Mouse (Mus musculus): ENCODE measurements at regions not wholly inside any gene's neighbourhood (a gene's known extent, or its start where the extent isn't known, plus 50 kb on each side); places are given as distances from the start of the nearest gene placed in this dataset.
A peak's percentile ranks its signal among the peaks of the same experiment; 100 is the strongest.

DNA sequence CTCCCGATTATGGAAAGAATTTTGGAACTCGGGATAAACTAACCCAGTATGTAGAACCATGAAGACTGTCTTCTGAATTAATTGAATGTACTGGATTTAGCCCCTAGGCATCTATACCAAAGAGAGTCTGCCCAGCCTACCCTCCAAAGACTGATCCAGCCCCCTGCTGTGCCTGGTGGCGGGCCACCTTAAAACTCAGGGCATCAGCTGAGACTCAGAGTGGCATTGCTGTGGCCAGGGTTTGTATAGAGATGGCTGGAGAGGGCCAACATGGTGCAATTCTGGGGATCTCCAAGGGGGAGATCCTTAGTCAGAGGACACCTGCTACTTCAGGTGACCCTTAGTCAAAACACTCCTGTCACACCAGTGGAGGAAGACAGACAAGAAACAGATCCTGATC lies 58.6 kb upstream of the Ppara start:
- DNase-seq (no peak), ATAC-seq (ENCODE audit: low FRiP score, low TSS enrichment) (no peak)
- peak overlapping the region; percentile 80 for H3K4me2 ChIP-seq (ENCODE audit: low read length)
- peaks cover 25% of the 10 kb centered on the region for H3K4me1 ChIP-seq (ENCODE audit: control insufficient read depth, insufficient read depth, low read length)
- no peak overlapping the region for H3K27ac ChIP-seq (replicated peaks; ENCODE audit: low read depth, low read length)
- WGBS: 66% methylated on average over 3 of the region's 3 CpGs
- peaks cover 21% of the 10 kb centered on the region; the same call in 1 of the 2 replicates for H3K27me3 ChIP-seq (ENCODE audit: control insufficient read depth, insufficient read depth, low read length)
- H3K9ac ChIP-seq (replicated peaks; ENCODE audit: low read length): no peak overlapping the region
- no peaks in the 10 kb centered on the region for H3K9me3 ChIP-seq (ENCODE audit: control insufficient read depth, low read length)
- H3K36me3 ChIP-seq (ENCODE audit: control insufficient read depth, insufficient read depth, low read length): no peaks in the 10 kb centered on the region
- no peak overlapping the region for H3K4me3 ChIP-seq (replicated peaks; ENCODE audit: low read depth, low read length)

DNA sequence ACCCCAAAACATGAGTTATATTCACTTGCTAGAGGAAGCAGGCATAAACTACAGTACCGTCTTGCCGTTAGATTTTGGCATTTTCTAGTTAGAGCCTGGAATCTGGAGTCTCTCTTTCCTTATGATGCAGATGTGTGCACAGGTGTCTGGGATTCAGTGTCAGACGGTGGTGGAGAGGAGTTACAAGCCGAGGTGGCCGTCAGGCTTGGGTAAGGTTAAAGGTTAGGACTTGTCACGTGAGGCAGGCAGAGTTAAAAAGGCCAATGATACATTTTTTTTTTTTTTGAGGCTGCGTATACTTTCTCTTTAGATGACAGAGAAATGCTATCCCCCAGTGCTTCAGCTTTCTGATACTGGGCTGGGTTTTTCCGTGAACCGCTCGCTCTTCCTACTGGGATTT lies 57.9 kb upstream of the Ppara start:
- Histone ChIP-seq H3K27me3 (ENCODE audit: control insufficient read depth, insufficient read depth, low read length) (peaks cover 19% of the 10 kb centered on the region; the same call in 1 of the 2 replicates), H3K4me2 (ENCODE audit: low read length) (peak overlapping the region; percentile 80), H3K4me1 (ENCODE audit: control insufficient read depth, insufficient read depth, low read length) (peaks cover 27% of the 10 kb centered on the region), H3K4me3 (replicated peaks; ENCODE audit: low read depth, low read length) (no peak overlapping the region), H3K9me3 (ENCODE audit: control insufficient read depth, low read length) (no peaks in the 10 kb centered on the region), H3K27ac (replicated peaks; ENCODE audit: low read depth, low read length) (no peak overlapping the region), H3K36me3 (ENCODE audit: control insufficient read depth, insufficient read depth, low read length) (no peaks in the 10 kb centered on the region), H3K9ac (replicated peaks; ENCODE audit: low read length) (no peak overlapping the region)
- WGBS: 75% methylated on average over 10 of the region's 10 CpGs
- ATAC-seq (ENCODE audit: low FRiP score, low TSS enrichment): no peak
- no peak for DNase-seq

DNA sequence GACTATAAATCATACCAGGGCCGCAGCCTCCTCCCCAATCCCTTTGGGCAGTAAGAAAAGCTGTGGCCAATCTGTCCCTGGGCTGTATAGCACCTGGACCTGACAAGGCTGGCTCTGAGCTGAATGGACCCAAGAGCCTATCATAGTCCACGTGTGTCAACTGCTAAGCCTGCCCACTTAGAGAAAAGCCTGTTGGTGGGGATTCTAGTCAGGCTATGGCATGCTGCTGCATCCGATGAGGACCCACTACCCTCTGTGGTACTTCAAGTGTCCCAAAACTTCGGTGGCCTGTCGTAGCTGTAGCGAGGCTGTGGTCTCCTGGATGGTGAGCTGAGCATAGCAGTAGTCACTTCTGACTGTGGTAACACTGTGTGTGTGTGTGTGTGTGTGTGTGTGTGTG lies 57.4 kb upstream of the Ppara start:
- peaks cover 15% of the 10 kb centered on the region; the same call in 1 of the 2 replicates for H3K27me3 ChIP-seq (ENCODE audit: control insufficient read depth, insufficient read depth, low read length)
- WGBS: 74% methylated on average over 6 of the region's 6 CpGs
- peaks cover 27% of the 10 kb centered on the region for H3K4me1 ChIP-seq (ENCODE audit: control insufficient read depth, insufficient read depth, low read length)
- no peaks in the 10 kb centered on the region for H3K36me3 ChIP-seq (ENCODE audit: control insufficient read depth, insufficient read depth, low read length)
- H3K4me3 ChIP-seq (replicated peaks; ENCODE audit: low read depth, low read length): no peak overlapping the region
- H3K9me3 ChIP-seq (ENCODE audit: control insufficient read depth, low read length): no peaks in the 10 kb centered on the region
- no peak for ATAC-seq (ENCODE audit: low FRiP score, low TSS enrichment)
- peak overlapping the region; percentile 80 for H3K4me2 ChIP-seq (ENCODE audit: low read length)
- no peak for DNase-seq
- H3K9ac ChIP-seq (replicated peaks; ENCODE audit: low read length): no peak overlapping the region
- H3K27ac ChIP-seq (replicated peaks; ENCODE audit: low read depth, low read length): no peak overlapping the region; the same call in 1 of the 2 replicates

DNA sequence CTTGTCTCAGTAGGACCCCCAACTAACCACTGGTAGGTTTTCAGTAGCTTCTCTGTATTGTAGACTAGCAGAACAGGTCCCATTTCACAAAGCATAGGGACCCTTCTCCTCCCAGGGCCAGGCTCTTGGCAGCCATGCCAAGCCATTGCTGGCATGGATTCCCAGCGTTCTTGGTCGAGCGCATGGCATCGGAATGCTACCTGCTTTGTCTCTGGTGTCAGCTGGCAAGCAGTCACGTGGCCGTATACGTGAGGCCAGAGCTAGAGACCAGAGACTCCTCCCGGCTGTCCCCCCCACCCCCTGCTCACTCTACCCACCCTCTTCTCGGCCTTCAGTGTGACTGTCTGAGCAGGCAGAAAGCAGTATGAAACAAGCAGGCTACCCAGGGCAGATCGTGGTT lies 56.9 kb upstream of the Ppara start:
- peaks cover 15% of the 10 kb centered on the region; the same call in 1 of the 2 replicates for H3K27me3 ChIP-seq (ENCODE audit: control insufficient read depth, insufficient read depth, low read length)
- H3K4me2 ChIP-seq (ENCODE audit: low read length): peak overlapping the region; percentile 80
- peaks cover 27% of the 10 kb centered on the region for H3K4me1 ChIP-seq (ENCODE audit: control insufficient read depth, insufficient read depth, low read length)
- peak; percentile 48; the same call in 1 of the 2 replicates for ATAC-seq (ENCODE audit: low FRiP score, low TSS enrichment)
- no peak overlapping the region for H3K9ac ChIP-seq (replicated peaks; ENCODE audit: low read length)
- peaks cover under 1% of the 10 kb centered on the region for H3K36me3 ChIP-seq (ENCODE audit: control insufficient read depth, insufficient read depth, low read length)
- DNase-seq: peak; percentile 69
- WGBS: 70% methylated on average over 10 of the region's 10 CpGs
- H3K9me3 ChIP-seq (ENCODE audit: control insufficient read depth, low read length): no peaks in the 10 kb centered on the region
- H3K27ac ChIP-seq (replicated peaks; ENCODE audit: low read depth, low read length): peak overlapping the region; percentile 78
- H3K4me3 ChIP-seq (replicated peaks; ENCODE audit: low read depth, low read length): no peak overlapping the region

DNA sequence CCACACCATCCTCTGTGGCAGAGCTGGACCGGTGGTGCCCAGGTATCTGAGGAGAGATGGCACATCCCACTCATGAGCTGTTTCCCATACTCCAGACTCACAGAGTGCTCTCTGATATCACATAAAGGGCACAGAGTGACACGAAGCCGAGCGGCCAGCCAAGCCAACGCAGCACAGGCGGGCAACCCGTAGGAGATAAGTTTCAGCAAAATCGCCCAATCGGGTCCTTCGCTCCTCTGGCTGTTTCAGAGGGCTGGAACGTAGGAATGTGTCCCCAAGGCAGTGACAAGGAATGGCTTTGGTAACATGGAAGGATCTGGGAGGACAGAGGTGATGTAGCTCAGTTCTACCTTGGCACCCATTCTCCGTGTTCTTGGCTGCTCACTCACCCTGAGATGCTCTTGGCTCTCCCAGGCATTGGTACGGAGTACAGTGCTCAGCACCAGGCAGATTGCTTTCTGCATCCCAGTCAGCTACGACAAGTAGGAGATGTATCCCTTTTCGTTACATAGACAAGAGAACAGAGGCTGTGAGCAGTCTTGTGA lies 56.4 kb upstream of the Ppara start:
- H3K9me3 ChIP-seq (ENCODE audit: control insufficient read depth, low read length): no peaks in the 10 kb centered on the region
- no peak overlapping the region for H3K4me3 ChIP-seq (replicated peaks; ENCODE audit: low read depth, low read length)
- ATAC-seq (ENCODE audit: low FRiP score, low TSS enrichment) (no peak), DNase-seq (no peak)
- peaks cover 27% of the 10 kb centered on the region for H3K4me1 ChIP-seq (ENCODE audit: control insufficient read depth, insufficient read depth, low read length)
- H3K9ac ChIP-seq (replicated peaks; ENCODE audit: low read length): peak overlapping the region; percentile 34; the same call in 1 of the 2 replicates
- peak overlapping the region; percentile 78 for H3K27ac ChIP-seq (replicated peaks; ENCODE audit: low read depth, low read length)
- peaks cover 6% of the 10 kb centered on the region for H3K36me3 ChIP-seq (ENCODE audit: control insufficient read depth, insufficient read depth, low read length)
- peaks cover 14% of the 10 kb centered on the region; the same call in 1 of the 2 replicates for H3K27me3 ChIP-seq (ENCODE audit: control insufficient read depth, insufficient read depth, low read length)
- 84% methylated on average over 15 of the region's 15 CpGs for WGBS
- peak overlapping the region; percentile 80 for H3K4me2 ChIP-seq (ENCODE audit: low read length)

DNA sequence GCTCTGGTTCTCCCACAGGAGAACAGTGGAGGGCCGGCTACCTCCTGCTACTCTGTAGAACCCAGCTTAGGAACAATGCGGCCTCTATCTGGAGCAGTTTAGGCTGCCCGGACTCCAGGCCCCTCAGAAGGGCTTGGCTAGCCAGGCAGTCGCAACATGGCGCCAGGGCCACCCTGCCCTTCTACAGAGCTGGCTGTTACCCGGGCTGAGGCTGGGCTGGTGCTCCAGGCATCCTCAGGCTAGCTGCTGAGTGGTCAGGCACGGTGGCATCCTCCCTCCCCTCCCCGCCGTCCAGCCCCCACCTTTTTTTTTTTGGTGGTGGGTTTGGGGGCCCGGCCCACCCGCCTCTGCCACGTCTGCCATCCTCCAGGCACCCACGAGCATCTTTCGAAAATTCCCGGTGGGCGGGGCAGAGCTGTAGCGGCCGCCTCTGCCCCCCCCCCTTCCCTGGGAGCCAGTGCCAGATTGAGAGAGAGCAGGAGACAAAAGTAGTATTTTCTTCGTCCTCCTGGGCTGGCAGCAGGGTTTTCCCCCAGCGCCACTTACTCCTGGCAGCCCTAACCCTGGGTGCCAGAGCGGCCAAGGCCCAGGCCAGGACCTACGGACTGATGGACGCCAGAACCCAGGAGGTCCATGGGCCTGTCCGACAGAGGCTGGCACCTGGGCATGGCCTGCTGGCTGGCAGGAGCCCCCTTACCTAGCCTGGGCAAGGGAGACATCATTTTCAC lies 55.6 kb upstream of the Ppara start:
- 69% methylated on average over 24 of the region's 24 CpGs for WGBS
- DNase-seq: peak; percentile 66
- peak; percentile 38; the same call in 1 of the 2 replicates for ATAC-seq (ENCODE audit: low FRiP score, low TSS enrichment)
- peak overlapping the region; percentile 34; the same call in 1 of the 2 replicates for H3K9ac ChIP-seq (replicated peaks; ENCODE audit: low read length)
- H3K27ac ChIP-seq (replicated peaks; ENCODE audit: low read depth, low read length): peak overlapping the region; percentile 78
- H3K4me1 ChIP-seq (ENCODE audit: control insufficient read depth, insufficient read depth, low read length): peaks cover 24% of the 10 kb centered on the region
- peak overlapping the region; percentile 23; the same call in 1 of the 2 replicates for H3K4me3 ChIP-seq (replicated peaks; ENCODE audit: low read depth, low read length)
- H3K9me3 ChIP-seq (ENCODE audit: control insufficient read depth, low read length): no peaks in the 10 kb centered on the region
- H3K36me3 ChIP-seq (ENCODE audit: control insufficient read depth, insufficient read depth, low read length): peaks cover 13% of the 10 kb centered on the region
- H3K27me3 ChIP-seq (ENCODE audit: control insufficient read depth, insufficient read depth, low read length): peaks cover 8% of the 10 kb centered on the region; the same call in 1 of the 2 replicates
- peak overlapping the region; percentile 80 for H3K4me2 ChIP-seq (ENCODE audit: low read length)

DNA sequence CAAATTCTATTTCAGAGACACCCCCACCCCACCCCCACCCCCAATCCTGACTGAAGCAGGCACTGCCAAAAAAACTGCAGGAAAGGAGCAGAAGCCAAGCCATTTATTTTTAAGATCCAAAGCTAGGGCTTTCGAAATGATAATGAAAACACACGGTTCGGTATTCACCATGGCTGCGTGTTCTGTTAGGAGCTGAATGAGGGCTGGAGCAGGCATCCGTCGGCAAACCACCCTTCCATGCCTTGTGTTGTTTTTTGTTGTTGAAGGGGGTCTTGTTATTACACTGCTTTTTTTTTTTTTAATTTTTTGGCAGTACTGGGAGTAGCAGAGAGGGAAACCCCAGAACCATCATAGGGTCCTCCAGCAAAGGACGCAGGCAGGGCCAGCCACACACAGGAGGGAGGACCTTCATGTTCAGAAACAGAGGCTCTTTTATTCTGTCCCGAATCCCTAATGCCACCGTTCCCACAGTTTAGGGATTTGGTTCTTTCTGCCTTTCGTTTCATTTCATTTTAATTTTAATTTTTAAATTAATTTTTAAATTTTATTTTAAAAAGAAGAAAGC lies 54.8 kb upstream of the Ppara start:
- Histone ChIP-seq H3K9me3 (ENCODE audit: control insufficient read depth, low read length) (no peaks in the 10 kb centered on the region), H3K4me1 (ENCODE audit: control insufficient read depth, insufficient read depth, low read length) (peaks cover 18% of the 10 kb centered on the region), H3K4me3 (replicated peaks; ENCODE audit: low read depth, low read length) (peak overlapping the region; percentile 23; the same call in 1 of the 2 replicates), H3K27ac (replicated peaks; ENCODE audit: low read depth, low read length) (peak overlapping the region; percentile 78), H3K36me3 (ENCODE audit: control insufficient read depth, insufficient read depth, low read length) (peaks cover 20% of the 10 kb centered on the region), H3K4me2 (ENCODE audit: low read length) (peak overlapping the region; percentile 80), H3K27me3 (ENCODE audit: control insufficient read depth, insufficient read depth, low read length) (peaks cover 3% of the 10 kb centered on the region; the same call in 1 of the 2 replicates), H3K9ac (replicated peaks; ENCODE audit: low read length) (peak overlapping the region; percentile 26)
- WGBS: 56% methylated on average over 10 of the region's 10 CpGs
- DNase-seq (no peak), ATAC-seq (ENCODE audit: low FRiP score, low TSS enrichment) (no peak)

DNA sequence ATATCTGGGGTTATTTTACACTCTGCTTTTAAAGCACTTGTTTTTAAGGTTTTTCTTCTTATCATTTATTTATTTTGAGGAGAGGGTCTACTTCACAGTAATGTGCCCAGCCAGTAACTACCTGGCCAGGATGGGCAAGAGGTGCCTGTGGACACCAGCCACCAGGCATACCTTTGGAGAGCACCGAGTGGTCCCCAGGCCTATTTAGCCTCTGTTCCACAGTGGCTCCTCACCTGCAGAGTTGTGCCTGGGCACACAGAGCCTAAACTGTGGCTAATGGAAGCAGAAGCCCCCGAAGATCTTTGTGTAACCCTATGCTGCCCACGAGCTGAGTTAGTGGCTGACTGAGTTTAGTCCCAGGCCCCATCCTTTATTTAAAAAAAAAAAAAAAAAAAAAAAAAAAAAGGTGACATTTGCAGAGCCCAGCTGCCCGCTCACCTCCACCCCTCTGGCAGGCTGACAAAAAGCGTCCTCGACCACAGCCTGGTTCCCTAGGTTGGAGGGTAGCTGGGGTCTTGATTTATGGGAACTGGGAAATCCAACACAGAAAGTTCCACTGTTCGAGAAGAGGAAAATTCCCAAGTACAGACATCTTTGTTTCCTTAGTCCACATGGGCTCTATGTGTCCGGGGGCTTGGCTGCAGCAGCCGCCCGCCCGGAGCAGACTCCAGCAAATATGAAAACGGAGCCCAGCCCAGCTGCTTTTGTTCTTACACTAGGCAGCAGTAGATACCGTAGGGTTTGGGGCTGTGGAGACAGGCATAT lies 54.1 kb upstream of the Ppara start:
- ATAC-seq (ENCODE audit: low FRiP score, low TSS enrichment): no peak
- H3K4me1 ChIP-seq (ENCODE audit: control insufficient read depth, insufficient read depth, low read length): peaks cover 21% of the 10 kb centered on the region
- peak; percentile 64 for DNase-seq

More for the DNA sequence above, 54.1 kb upstream of the Ppara start:
- H3K27me3 ChIP-seq (ENCODE audit: control insufficient read depth, insufficient read depth, low read length): no peaks in the 10 kb centered on the region
- peak overlapping the region; percentile 68 for H3K27ac ChIP-seq (replicated peaks; ENCODE audit: low read depth, low read length)
- H3K4me3 ChIP-seq (replicated peaks; ENCODE audit: low read depth, low read length): peak overlapping the region; percentile 15
- H3K36me3 ChIP-seq (ENCODE audit: control insufficient read depth, insufficient read depth, low read length): peaks cover 25% of the 10 kb centered on the region
- 39% methylated on average over 13 of the region's 13 CpGs for WGBS
- H3K4me2 ChIP-seq (ENCODE audit: low read length): peak overlapping the region; percentile 80
- H3K9me3 ChIP-seq (ENCODE audit: control insufficient read depth, low read length): no peaks in the 10 kb centered on the region
- peak overlapping the region; percentile 37; the same call in 1 of the 2 replicates for H3K9ac ChIP-seq (replicated peaks; ENCODE audit: low read length)
